Mouse (Mus musculus): ENCODE measurements around the gene Trpm3. TPM values are rescaled to one million over a fixed set of nuclear protein-coding genes. Genes with fewer than 3 reads are reported as not detected.

Trpm3 gene
- polyA plus RNA-seq, 1 experiment, result 0.05 TPM

- H3K36me3 ChIP-seq (ENCODE audit: control insufficient read depth, insufficient read depth), result no peaks in the 10 kb centered on the region
- no peaks in the 10 kb centered on the region for H3K79me2 ChIP-seq (ENCODE audit: control insufficient read depth, insufficient read depth)
- no peak for TF ChIP-seq FOSL1 (IDR thresholded peaks at IDR 0.05; ENCODE audit: insufficient read depth, low read length, poor library complexity, severe bottlenecking)
- TF ChIP-seq MAX (IDR thresholded peaks at IDR 0.05), result no peak
- TF ChIP-seq CEBPB (IDR thresholded peaks at IDR 0.05; ENCODE audit: low read depth), result no peak
- TF ChIP-seq USF1 (IDR thresholded peaks at IDR 0.05; ENCODE audit: low read depth), result no peak
- no peak for TF ChIP-seq MYOG (IDR thresholded peaks at IDR 0.05; ENCODE audit: control insufficient read depth, extremely low read depth, insufficient read length)
- no peak for TF ChIP-seq CTCF (IDR thresholded peaks at IDR 0.05; ENCODE audit: control insufficient read depth, insufficient read depth, insufficient read length)
- TF ChIP-seq MYOD1 (IDR thresholded peaks at IDR 0.05; ENCODE audit: control insufficient read depth, insufficient read length, low read depth), result no peak
- H3K4me3 ChIP-seq (ENCODE audit: insufficient read depth, poor library complexity, severe bottlenecking), result no peak overlapping the region
- H3K27me3 ChIP-seq (ENCODE audit: control insufficient read depth, insufficient read depth, insufficient read length), result no peaks in the 10 kb centered on the region
- H3ac ChIP-seq (ENCODE audit: control insufficient read depth, insufficient read length, low read depth), result no peak overlapping the region
- H3K79me3 ChIP-seq (ENCODE audit: low read depth), result no peaks in the 10 kb centered on the region
These were observed 562.2 kb downstream of the Trpm3 start for GRCm38 (mm10) chr19:22700871-22701651.

GRCm38 (mm10) chr19:22703876-22704275, 565.0 kb downstream of the Trpm3 start:
- no peaks in the 10 kb centered on the region for H3K27me3 ChIP-seq (ENCODE audit: control insufficient read depth, insufficient read depth, insufficient read length)
- no peaks in the 10 kb centered on the region for H3K79me2 ChIP-seq (ENCODE audit: control insufficient read depth, insufficient read depth)
- no peak for TF ChIP-seq MAX (IDR thresholded peaks at IDR 0.05)
- no peaks in the 10 kb centered on the region for H3K36me3 ChIP-seq (ENCODE audit: control insufficient read depth, insufficient read depth)
- no peaks in the 10 kb centered on the region for H3K79me3 ChIP-seq (ENCODE audit: low read depth)
- no peak overlapping the region for H3K4me3 ChIP-seq (ENCODE audit: insufficient read depth, poor library complexity, severe bottlenecking)
- H3ac ChIP-seq (ENCODE audit: control insufficient read depth, insufficient read length, low read depth), result no peak overlapping the region

GRCm38 (mm10) chr19:22705414-22705813, 566.6 kb downstream of the Trpm3 start:
- Histone ChIP-seq H3K79me3 (ENCODE audit: low read depth) (no peaks in the 10 kb centered on the region), H3K79me2 (ENCODE audit: control insufficient read depth, insufficient read depth) (no peaks in the 10 kb centered on the region), H3K36me3 (ENCODE audit: control insufficient read depth, insufficient read depth) (no peaks in the 10 kb centered on the region), H3K27me3 (ENCODE audit: control insufficient read depth, insufficient read depth, insufficient read length) (no peaks in the 10 kb centered on the region), H3ac (ENCODE audit: control insufficient read depth, insufficient read length, low read depth) (no peak overlapping the region), H3K4me3 (ENCODE audit: insufficient read depth, poor library complexity, severe bottlenecking) (no peak overlapping the region)
- TF ChIP-seq CEBPB (IDR thresholded peaks at IDR 0.05; ENCODE audit: low read depth) (no peak), FOSL1 (IDR thresholded peaks at IDR 0.05; ENCODE audit: insufficient read depth, low read length, poor library complexity, severe bottlenecking) (no peak), CTCF (IDR thresholded peaks at IDR 0.05; ENCODE audit: control insufficient read depth, insufficient read depth, insufficient read length) (no peak), USF1 (IDR thresholded peaks at IDR 0.05; ENCODE audit: low read depth) (no peak), MAX (IDR thresholded peaks at IDR 0.05) (no peak), MYOG (IDR thresholded peaks at IDR 0.05; ENCODE audit: control insufficient read depth, extremely low read depth, insufficient read length) (no peak), MYOD1 (IDR thresholded peaks at IDR 0.05; ENCODE audit: control insufficient read depth, insufficient read length, low read depth) (no peak)

- Histone ChIP-seq H3K36me3 (ENCODE audit: control insufficient read depth, insufficient read depth) (no peaks in the 10 kb centered on the region), H3K4me3 (ENCODE audit: insufficient read depth, poor library complexity, severe bottlenecking) (no peak overlapping the region), H3K79me3 (ENCODE audit: low read depth) (no peaks in the 10 kb centered on the region), H3K79me2 (ENCODE audit: control insufficient read depth, insufficient read depth) (no peaks in the 10 kb centered on the region), H3ac (ENCODE audit: control insufficient read depth, insufficient read length, low read depth) (no peak overlapping the region), H3K27me3 (ENCODE audit: control insufficient read depth, insufficient read depth, insufficient read length) (no peaks in the 10 kb centered on the region)
- no peak for TF ChIP-seq CTCF (IDR thresholded peaks at IDR 0.05; ENCODE audit: control insufficient read depth, insufficient read depth, insufficient read length)
- no peak for TF ChIP-seq MAX (IDR thresholded peaks at IDR 0.05)
- no peak for TF ChIP-seq FOSL1 (IDR thresholded peaks at IDR 0.05; ENCODE audit: insufficient read depth, low read length, poor library complexity, severe bottlenecking)
- no peak for TF ChIP-seq CEBPB (IDR thresholded peaks at IDR 0.05; ENCODE audit: low read depth)
- no peak for TF ChIP-seq USF1 (IDR thresholded peaks at IDR 0.05; ENCODE audit: low read depth)
- TF ChIP-seq MYOG (IDR thresholded peaks at IDR 0.05; ENCODE audit: control insufficient read depth, extremely low read depth, insufficient read length), result no peak
- TF ChIP-seq MYOD1 (IDR thresholded peaks at IDR 0.05; ENCODE audit: control insufficient read depth, insufficient read length, low read depth), result no peak
These were observed 580.2 kb downstream of the Trpm3 start for GRCm38 (mm10) chr19:22719027-22719426.

GRCm38 (mm10) chr19:22729846-22730245, 591.0 kb downstream of the Trpm3 start:
- H3K79me3 ChIP-seq (ENCODE audit: low read depth), result no peaks in the 10 kb centered on the region
- H3ac ChIP-seq (ENCODE audit: control insufficient read depth, insufficient read length, low read depth), result no peak overlapping the region
- no peak for TF ChIP-seq USF1 (IDR thresholded peaks at IDR 0.05; ENCODE audit: low read depth)
- no peak for TF ChIP-seq CTCF (IDR thresholded peaks at IDR 0.05; ENCODE audit: control insufficient read depth, insufficient read depth, insufficient read length)
- no peak for TF ChIP-seq MAX (IDR thresholded peaks at IDR 0.05)
- no peak for TF ChIP-seq MYOG (IDR thresholded peaks at IDR 0.05; ENCODE audit: control insufficient read depth, extremely low read depth, insufficient read length)
- H3K4me3 ChIP-seq (ENCODE audit: insufficient read depth, poor library complexity, severe bottlenecking), result no peak overlapping the region
- H3K36me3 ChIP-seq (ENCODE audit: control insufficient read depth, insufficient read depth), result no peaks in the 10 kb centered on the region
- no peaks in the 10 kb centered on the region for H3K27me3 ChIP-seq (ENCODE audit: control insufficient read depth, insufficient read depth, insufficient read length)
- H3K79me2 ChIP-seq (ENCODE audit: control insufficient read depth, insufficient read depth), result no peaks in the 10 kb centered on the region

- H3ac ChIP-seq (ENCODE audit: control insufficient read depth, insufficient read length, low read depth), result no peak overlapping the region
- H3K4me3 ChIP-seq (ENCODE audit: insufficient read depth, poor library complexity, severe bottlenecking), result no peak overlapping the region
- no peaks in the 10 kb centered on the region for H3K36me3 ChIP-seq (ENCODE audit: control insufficient read depth, insufficient read depth)
- no peaks in the 10 kb centered on the region for H3K27me3 ChIP-seq (ENCODE audit: control insufficient read depth, insufficient read depth, insufficient read length)
- TF ChIP-seq USF1 (IDR thresholded peaks at IDR 0.05; ENCODE audit: low read depth) (no peak), MYOD1 (IDR thresholded peaks at IDR 0.05; ENCODE audit: control insufficient read depth, insufficient read length, low read depth) (no peak), MAX (IDR thresholded peaks at IDR 0.05) (no peak), FOSL1 (IDR thresholded peaks at IDR 0.05; ENCODE audit: insufficient read depth, low read length, poor library complexity, severe bottlenecking) (no peak), CEBPB (IDR thresholded peaks at IDR 0.05; ENCODE audit: low read depth) (no peak), MYOG (IDR thresholded peaks at IDR 0.05; ENCODE audit: control insufficient read depth, extremely low read depth, insufficient read length) (no peak), CTCF (IDR thresholded peaks at IDR 0.05; ENCODE audit: control insufficient read depth, insufficient read depth, insufficient read length) (no peak)
- no peaks in the 10 kb centered on the region for H3K79me2 ChIP-seq (ENCODE audit: control insufficient read depth, insufficient read depth)
- H3K79me3 ChIP-seq (ENCODE audit: low read depth), result no peaks in the 10 kb centered on the region
These were observed 592.1 kb downstream of the Trpm3 start for GRCm38 (mm10) chr19:22730971-22731370.
